Mouse (Mus musculus) lung, postnatal 0 days (tissue): Measurements from ENCODE around the gene Dcbld2. TPM values are rescaled to one million over a fixed set of nuclear protein-coding genes. Genes with fewer than 3 reads are reported as not detected.
A peak's percentile ranks its signal among the peaks of the same experiment; 100 is the strongest.

Experiments
- ATAC-seq: fragments of 200-750 bp; cut with Nextera tagmentation; 2 replicates; pipeline ENCODE4 v1.8.0; 2017; ENCODE audit warnings: moderate library complexity
- DNase-seq: peaks from one replicate; pipeline ENCODE4 v3.0.0-alpha.2; 2016; ENCODE audit warnings: low spot score
- H3K27ac ChIP-seq: fragments of 300-500 bp; sonication (generic); 2 replicates; pipeline ENCODE4 v1.5.1; 2014; ENCODE audit warnings: antibody characterized with exemption, mild to moderate bottlenecking, low read length, mixed read lengths
- H3K27me3 ChIP-seq: fragments of 300-500 bp; sonication (generic); replicated peaks from 2 replicates; pipeline ENCODE4 v1.6.1; 2014; ENCODE audit warnings: low read length, mixed read lengths; ENCODE audit not compliant: insufficient read depth
- H3K36me3 ChIP-seq: fragments of 300-500 bp; sonication (generic); 2 replicates; pipeline ENCODE4 v1.6.1; 2014; ENCODE audit warnings: low read length, mixed read lengths; ENCODE audit not compliant: insufficient read depth
- H3K4me1 ChIP-seq: fragments of 300-500 bp; sonication (generic); 2 replicates; pipeline ENCODE4 v1.6.1; 2014; ENCODE audit warnings: antibody characterized with exemption, low read depth, low read length, mixed read lengths; ENCODE audit not compliant: insufficient read depth
- H3K4me2 ChIP-seq: fragments of 300-500 bp; sonication (generic); replicated peaks from 2 replicates; pipeline ENCODE4 v1.6.1; 2014; ENCODE audit warnings: low read depth, mild to moderate bottlenecking, low read length, moderate library complexity, mixed read lengths
- H3K4me3 ChIP-seq: fragments of 300-500 bp; sonication (generic); 2 replicates; pipeline ENCODE4 v1.5.1; 2014; ENCODE audit warnings: low read depth, low read length
- H3K9ac ChIP-seq: fragments of 300-500 bp; sonication (generic); replicated peaks from 2 replicates; pipeline ENCODE4 v1.6.1; 2014; ENCODE audit warnings: low read depth, mild to moderate bottlenecking
- H3K9me3 ChIP-seq: fragments of 300-500 bp; sonication (generic); 2 replicates; pipeline ENCODE4 v1.6.1; 2016; ENCODE audit warnings: low read length, mixed read lengths
- CTCF ChIP-seq: IDR thresholded peaks from 2 replicates; pipeline ENCODE4 v1.5.1; 2016; ENCODE audit warnings: antibody characterized with exemption, mild to moderate bottlenecking
- EP300 ChIP-seq: IDR thresholded peaks from 2 replicates; pipeline ENCODE4 v1.6.1; 2016; ENCODE audit warnings: antibody characterized with exemption, mild to moderate bottlenecking, control low read depth
- WGBS: fragments of 180-500 bp; shearing (Covaris S2); extraction: QIAGEN DNeasy Blood & Tissue Kit; methylation state at CpG from one replicate; pipeline ENCODE4 v1.1.7; 2014; 5-methylcytosine and 5-hydroxymethylcytosine counted together
- polyA plus RNA-seq: library from polyadenylated mRNA; unstranded; fragments of >200 nt; fragmentation: Nextera tagmentation; extraction: Ambion mirVana; gene quantifications from 2 replicates; pipeline ENCODE4 v1.2.1, GENCODE M21; 2015

Dcbld2 gene
- polyA plus RNA-seq, 1 experiment from 2014 or later: 3.3 TPM

DNA sequence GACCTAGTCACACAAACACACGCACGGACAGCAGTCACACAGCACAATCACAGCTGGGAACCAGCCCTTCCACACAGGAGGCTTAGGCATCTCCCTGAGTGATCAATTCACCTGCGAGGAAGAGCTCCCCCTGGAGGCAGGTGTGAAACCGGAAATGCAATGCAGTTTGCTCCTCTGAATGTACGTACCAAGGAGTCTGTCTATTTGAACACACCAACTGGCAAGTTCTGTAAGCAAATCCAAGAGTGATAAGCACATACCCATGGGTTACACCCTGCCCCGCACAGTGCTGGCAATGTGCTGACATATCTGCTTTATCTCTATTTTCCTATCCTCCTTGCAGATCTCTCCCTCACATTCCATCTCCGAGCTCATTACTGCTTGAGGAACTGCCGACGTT, 106.3 kb downstream of the Dcbld2 start:
- Histone ChIP-seq H3K4me2 (no peak overlapping the region), H3K9me3 (no peaks in the 10 kb centered on the region), H3K27ac (no peak overlapping the region), H3K4me1 (peaks cover 29% of the 10 kb centered on the region; the same call in 1 of the 2 replicates), H3K36me3 (no peaks in the 10 kb centered on the region), H3K9ac (no peak overlapping the region), H3K27me3 (no peaks in the 10 kb centered on the region), H3K4me3 (no peak overlapping the region)
- no peak for ATAC-seq
- 65% methylated on average over 9 of the region's 9 CpGs for WGBS
- TF ChIP-seq CTCF: peak; percentile 73
- TF ChIP-seq EP300: no peak
- DNase-seq: no peak

DNA sequence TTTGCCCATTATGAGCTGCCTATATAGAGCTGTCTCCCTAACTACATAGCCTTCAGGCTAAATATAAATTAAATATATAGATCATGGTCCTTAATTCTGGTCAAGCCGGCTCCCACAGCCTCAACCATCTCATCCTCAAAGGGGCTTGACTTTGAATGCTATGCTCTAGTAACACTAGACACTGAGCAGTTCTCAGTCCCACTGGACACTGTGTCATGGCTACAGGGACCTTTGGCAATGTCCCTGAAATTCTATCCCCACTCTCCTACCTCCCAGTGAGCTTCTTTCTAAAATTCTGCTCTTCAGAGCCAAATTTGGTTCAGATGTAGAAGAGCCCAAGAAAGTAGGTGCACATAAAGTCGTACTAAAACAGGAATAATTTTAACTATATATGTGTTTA, 107.9 kb downstream of the Dcbld2 start:
- no peak overlapping the region for H3K4me2 ChIP-seq
- H3K27me3 ChIP-seq: no peaks in the 10 kb centered on the region
- H3K4me1 ChIP-seq: peaks cover 21% of the 10 kb centered on the region; the same call in 1 of the 2 replicates
- 92% methylated on average over 2 of the region's 2 CpGs for WGBS
- TF ChIP-seq EP300 (no peak), CTCF (no peak)
- no peak overlapping the region for H3K4me3 ChIP-seq
- H3K9ac ChIP-seq: no peak overlapping the region
- H3K27ac ChIP-seq: no peak overlapping the region
- ATAC-seq (no peak), DNase-seq (no peak)
- H3K36me3 ChIP-seq: no peaks in the 10 kb centered on the region
- no peaks in the 10 kb centered on the region for H3K9me3 ChIP-seq

DNA sequence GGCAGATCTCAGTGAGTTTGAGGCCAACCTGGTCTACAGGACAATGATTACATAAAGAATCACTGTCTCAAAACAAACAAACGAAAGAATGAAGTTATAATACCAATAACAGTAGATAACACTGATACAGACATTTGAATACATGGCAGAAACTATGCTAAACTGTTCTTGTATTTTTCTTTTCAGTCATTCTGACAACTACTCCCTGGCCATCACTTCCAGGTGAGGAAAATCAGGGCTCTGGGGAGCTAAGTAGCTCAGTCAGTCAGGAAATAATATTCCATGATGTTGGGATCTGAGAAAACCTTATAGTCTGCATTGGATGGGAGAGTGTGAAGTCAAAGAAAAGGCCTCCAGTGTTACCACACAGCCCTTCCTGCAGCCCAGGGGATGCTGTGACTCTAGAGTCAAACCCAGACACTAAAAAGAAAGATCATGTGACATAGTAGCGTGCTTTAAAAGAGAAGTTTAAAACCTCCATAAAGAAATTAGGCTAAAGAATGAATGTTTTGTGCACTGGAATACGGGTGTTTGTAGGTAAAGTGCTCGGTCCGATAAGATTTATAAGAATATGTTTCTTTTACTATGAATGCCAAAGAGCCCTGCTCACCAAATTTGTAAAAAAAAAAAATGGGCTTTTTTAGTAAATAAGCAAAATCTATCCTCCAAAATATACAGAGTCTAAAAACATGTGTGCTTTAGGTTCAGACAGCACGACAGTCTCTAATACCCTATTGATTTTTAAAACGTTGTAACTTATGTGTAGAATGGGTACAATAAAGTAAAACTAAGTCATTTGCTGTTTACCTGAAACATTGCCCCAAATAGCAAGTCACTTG, 108.9 kb downstream of the Dcbld2 start:
- Histone ChIP-seq H3K27me3 (no peaks in the 10 kb centered on the region), H3K4me1 (peaks cover 12% of the 10 kb centered on the region; the same call in 1 of the 2 replicates), H3K27ac (no peak overlapping the region), H3K36me3 (no peaks in the 10 kb centered on the region), H3K9me3 (no peaks in the 10 kb centered on the region), H3K4me2 (no peak overlapping the region), H3K9ac (no peak overlapping the region), H3K4me3 (no peak overlapping the region)
- 88% methylated on average over 7 of the region's 7 CpGs for WGBS
- DNase-seq: no peak
- ATAC-seq: no peak
- TF ChIP-seq CTCF (no peak), EP300 (no peak)

Other genes with a start within 250 kb of the Dcbld2 start
- gene St3gal6, start 115.8 kb downstream of the Dcbld2 start, polyA plus RNA-seq: 52.3 and 56.0 TPM in 2 replicates
- not detected in 2 replicates for gene Gm813, start 208.5 kb downstream of the Dcbld2 start, polyA plus RNA-seq
- not detected in 2 replicates for gene E330017A01Rik, start 230.3 kb downstream of the Dcbld2 start, polyA plus RNA-seq